Mouse (Mus musculus): ENCODE results near the gene Gm21637. TPM values are rescaled to one million over a fixed set of nuclear protein-coding genes. Genes with fewer than 3 reads are reported as not detected.

Gene Gm21637
- polyA plus RNA-seq (2015; fragmentation: Nextera tagmentation; extraction: Ambion mirVana) = not detected in 2 replicates

GRCm38 (mm10) chrX:31961744-31962143, at the start of gene Gm21637:
Gm21637 (plus strand) TSS chrX:31962044.

Other genes with a start within 250 kb of the Gm21637 start
- gene Btbd35f25, start 244.9 kb upstream of the Gm21637 start, polyA plus RNA-seq (2015; fragmentation: Nextera tagmentation; extraction: Ambion mirVana) = not detected in 2 replicates
- gene Btbd35f22, start 85.8 kb downstream of the Gm21637 start, polyA plus RNA-seq (2015; fragmentation: Nextera tagmentation; extraction: Ambion mirVana) = not detected in 2 replicates